Mouse (Mus musculus): ENCODE data around the gene Akap8l. TPM values are rescaled to one million over a fixed set of nuclear protein-coding genes. Genes with fewer than 3 reads are reported as not detected.

The Akap8l gene
- polyA plus RNA-seq, 1 experiment from 2014 or later: 138 TPM

DNA sequence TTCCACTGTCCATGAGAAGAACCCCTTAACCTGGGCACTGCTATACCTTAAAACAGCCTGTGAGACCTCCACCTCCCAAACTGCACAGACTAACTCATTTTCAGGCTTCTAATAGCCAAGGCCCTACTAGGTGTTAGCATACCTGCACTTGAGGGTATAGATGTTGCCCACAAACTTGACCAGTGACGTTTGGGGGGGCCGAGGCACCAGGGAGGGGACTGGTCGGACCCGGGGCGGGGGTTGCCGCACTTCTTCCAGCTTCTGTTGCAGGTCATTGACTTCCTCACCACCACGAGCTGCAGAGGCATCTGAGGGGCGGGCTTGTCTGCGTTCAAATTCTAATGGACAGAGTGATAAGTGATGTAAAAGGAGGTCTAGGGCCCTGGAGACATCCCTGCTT, 5.9 kb upstream of the Akap8l start:
- Histone ChIP-seq H3K4me1 (peaks cover 6% of the 10 kb centered on the region), H3K27me3 (no peaks in the 10 kb centered on the region), H3K9ac (no peak overlapping the region), H3K9me3 (replicated peaks) (no peaks in the 10 kb centered on the region), H3K27ac (no peak overlapping the region), H3K4me3 (no peak overlapping the region), H3K4me2 (replicated peaks) (no peak overlapping the region), H3K36me3 (peaks cover 75% of the 10 kb centered on the region)
- WGBS: 88% methylated on average over 9 of the region's 9 CpGs
- ATAC-seq (ENCODE audit: low FRiP score): no peak

DNA sequence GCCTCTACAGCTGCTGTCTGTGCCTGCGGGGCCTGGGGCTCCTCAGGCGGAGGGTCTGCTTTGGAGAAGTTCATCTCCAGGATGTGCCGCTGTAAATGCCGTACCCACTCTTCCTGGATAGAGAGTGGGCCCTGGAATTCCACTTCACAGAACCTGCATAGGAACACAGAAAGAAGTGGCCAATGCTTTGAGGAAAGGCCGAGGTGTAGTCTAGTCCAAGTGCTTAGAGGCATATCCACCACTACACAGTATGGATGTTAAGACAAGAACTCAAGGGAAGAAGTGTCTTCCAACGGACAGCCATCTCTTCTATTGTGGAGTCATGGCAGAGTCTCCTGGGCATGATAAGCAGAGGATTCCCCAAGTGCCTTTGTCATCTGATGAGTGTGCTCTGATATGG, 4.6 kb upstream of the Akap8l start:
- no peak for ATAC-seq (ENCODE audit: low FRiP score)
- peaks cover 10% of the 10 kb centered on the region for H3K4me1 ChIP-seq
- no peaks in the 10 kb centered on the region for H3K27me3 ChIP-seq
- H3K4me2 ChIP-seq (replicated peaks): no peak overlapping the region
- H3K27ac ChIP-seq: 0 out of 2 replicates have a peak overlapping the region, but pooled peaks have one; percentile 67
- H3K4me3 ChIP-seq: no peak overlapping the region
- peaks cover 63% of the 10 kb centered on the region for H3K36me3 ChIP-seq
- H3K9ac ChIP-seq: no peak overlapping the region
- WGBS: 93% methylated on average over 6 of the region's 6 CpGs
- no peaks in the 10 kb centered on the region for H3K9me3 ChIP-seq (replicated peaks)

DNA sequence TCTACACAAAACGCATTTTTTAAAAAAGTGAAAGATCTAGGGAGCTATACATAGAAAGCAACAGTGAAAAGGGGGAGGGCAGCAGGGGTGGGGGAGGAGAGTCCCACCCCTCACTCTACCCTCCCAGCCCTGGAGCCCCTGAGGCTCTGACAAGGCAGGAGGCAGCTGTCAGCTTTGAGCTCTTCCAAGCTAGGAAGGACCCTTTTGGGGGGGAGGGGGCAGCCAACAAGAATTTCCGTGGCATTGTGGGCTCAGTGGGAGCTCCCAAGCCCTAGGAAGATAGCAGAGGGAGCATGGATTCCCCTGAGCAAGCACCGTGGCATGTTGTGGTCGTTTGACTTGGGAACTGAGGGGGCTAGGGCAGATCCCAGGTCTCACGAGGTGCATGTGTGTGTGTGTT, 3.8 kb upstream of the Akap8l start:
- no peak overlapping the region; the same call in 1 of the 2 replicates for H3K9ac ChIP-seq
- 49% methylated on average over 5 of the region's 5 CpGs for WGBS
- no peaks in the 10 kb centered on the region for H3K9me3 ChIP-seq (replicated peaks)
- no peak for ATAC-seq (ENCODE audit: low FRiP score)
- no peaks in the 10 kb centered on the region for H3K27me3 ChIP-seq
- H3K4me2 ChIP-seq (replicated peaks): no peak overlapping the region
- peaks cover 15% of the 10 kb centered on the region for H3K4me1 ChIP-seq
- H3K36me3 ChIP-seq: peaks cover 54% of the 10 kb centered on the region
- no peak overlapping the region for H3K4me3 ChIP-seq
- peak overlapping the region; percentile 67; the same call in 1 of the 2 replicates for H3K27ac ChIP-seq

- Histone ChIP-seq H3K4me1 (peaks cover 19% of the 10 kb centered on the region), H3K9ac (no peak overlapping the region), H3K4me3 (no peak overlapping the region), H3K27ac (no peak overlapping the region), H3K27me3 (no peaks in the 10 kb centered on the region), H3K4me2 (replicated peaks) (no peak overlapping the region), H3K9me3 (replicated peaks) (no peaks in the 10 kb centered on the region), H3K36me3 (peaks cover 49% of the 10 kb centered on the region)
- 68% methylated on average over 4 of the region's 4 CpGs for WGBS
- no peak for ATAC-seq (ENCODE audit: low FRiP score)
Observed at GRCm38 (mm10) chr17:32353696-32354095, 3.3 kb upstream of the Akap8l start.

DNA sequence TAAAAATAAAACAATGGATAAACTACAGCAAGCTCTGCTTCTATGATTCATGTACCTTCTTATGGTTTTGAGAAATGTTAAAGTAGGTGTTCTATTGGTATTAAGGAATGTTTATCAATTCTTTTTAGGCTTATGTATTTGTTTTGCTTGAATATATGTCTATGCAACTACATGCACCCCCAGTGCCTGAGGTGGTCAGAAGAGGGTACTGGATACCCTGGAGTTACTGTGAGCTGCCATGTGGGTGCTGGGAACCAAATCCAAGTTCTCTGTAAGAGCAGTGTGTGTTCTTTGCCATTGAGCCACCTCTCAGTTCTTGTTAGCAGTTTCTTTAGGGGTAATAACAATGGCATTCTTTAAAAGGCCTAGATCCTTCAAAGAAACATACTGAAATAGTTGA, 1.3 kb upstream of the Akap8l start:
- Histone ChIP-seq H3K36me3 (peaks cover 29% of the 10 kb centered on the region), H3K4me2 (replicated peaks) (no peak overlapping the region), H3K4me1 (peaks cover 26% of the 10 kb centered on the region), H3K9ac (no peak overlapping the region), H3K9me3 (replicated peaks) (no peaks in the 10 kb centered on the region), H3K27me3 (no peaks in the 10 kb centered on the region), H3K4me3 (no peak overlapping the region), H3K27ac (no peak overlapping the region)
- no peak for ATAC-seq (ENCODE audit: low FRiP score)

- no peak overlapping the region for H3K9ac ChIP-seq
- peaks cover 25% of the 10 kb centered on the region for H3K36me3 ChIP-seq
- no peak for ATAC-seq (ENCODE audit: low FRiP score)
- peaks cover 26% of the 10 kb centered on the region for H3K4me1 ChIP-seq
- H3K9me3 ChIP-seq (replicated peaks): no peaks in the 10 kb centered on the region
- no peaks in the 10 kb centered on the region for H3K27me3 ChIP-seq
- peak overlapping the region; percentile 65 for H3K4me2 ChIP-seq (replicated peaks)
- H3K4me3 ChIP-seq: peak overlapping the region; percentile 65; the same call in 1 of the 2 replicates
- WGBS: 71% methylated on average over 3 of the region's 3 CpGs
- no peak overlapping the region for H3K27ac ChIP-seq
Observed at GRCm38 (mm10) chr17:32351269-32351668, 862 bp upstream of the Akap8l start.

DNA sequence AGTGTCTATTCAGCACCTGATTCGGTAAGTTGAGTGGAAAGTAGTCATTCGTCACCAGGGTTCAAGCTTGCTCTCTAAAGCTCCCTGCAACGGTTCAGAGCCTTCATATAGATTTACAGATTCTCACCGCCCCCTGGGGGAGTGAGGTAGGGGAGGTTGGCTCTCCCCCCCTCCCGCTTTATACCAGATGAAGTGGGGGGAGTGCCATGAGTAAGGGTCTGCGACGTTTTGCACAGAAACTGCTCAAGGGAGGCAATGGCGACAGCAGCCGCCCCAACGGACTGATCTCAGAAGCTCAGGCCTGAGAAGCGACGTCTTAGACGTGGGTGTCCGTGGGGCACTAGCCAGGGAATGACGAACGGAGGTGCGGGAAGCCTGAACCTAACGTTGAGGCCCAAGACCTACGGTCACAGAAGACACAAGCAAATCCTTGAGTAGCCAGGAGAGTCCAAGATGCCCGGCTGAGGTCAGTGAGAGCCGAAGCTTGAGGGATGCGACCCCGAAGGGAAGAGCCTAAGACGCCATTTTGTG, 491 bp downstream of the Akap8l start:
- no peaks in the 10 kb centered on the region for H3K9me3 ChIP-seq (replicated peaks)
- peak overlapping the region; percentile 68 for H3K4me2 ChIP-seq (replicated peaks)
- H3K9ac ChIP-seq: peak overlapping the region; percentile 74
- peaks cover 11% of the 10 kb centered on the region for H3K36me3 ChIP-seq
- under 1% methylated on average over 24 of the region's 24 CpGs for WGBS
- H3K4me1 ChIP-seq: peaks cover 26% of the 10 kb centered on the region
- ATAC-seq (ENCODE audit: low FRiP score): peak; percentile 38
- H3K27me3 ChIP-seq: no peaks in the 10 kb centered on the region
- H3K4me3 ChIP-seq: peak overlapping the region; percentile 65
- H3K27ac ChIP-seq: peak overlapping the region; percentile 77

DNA sequence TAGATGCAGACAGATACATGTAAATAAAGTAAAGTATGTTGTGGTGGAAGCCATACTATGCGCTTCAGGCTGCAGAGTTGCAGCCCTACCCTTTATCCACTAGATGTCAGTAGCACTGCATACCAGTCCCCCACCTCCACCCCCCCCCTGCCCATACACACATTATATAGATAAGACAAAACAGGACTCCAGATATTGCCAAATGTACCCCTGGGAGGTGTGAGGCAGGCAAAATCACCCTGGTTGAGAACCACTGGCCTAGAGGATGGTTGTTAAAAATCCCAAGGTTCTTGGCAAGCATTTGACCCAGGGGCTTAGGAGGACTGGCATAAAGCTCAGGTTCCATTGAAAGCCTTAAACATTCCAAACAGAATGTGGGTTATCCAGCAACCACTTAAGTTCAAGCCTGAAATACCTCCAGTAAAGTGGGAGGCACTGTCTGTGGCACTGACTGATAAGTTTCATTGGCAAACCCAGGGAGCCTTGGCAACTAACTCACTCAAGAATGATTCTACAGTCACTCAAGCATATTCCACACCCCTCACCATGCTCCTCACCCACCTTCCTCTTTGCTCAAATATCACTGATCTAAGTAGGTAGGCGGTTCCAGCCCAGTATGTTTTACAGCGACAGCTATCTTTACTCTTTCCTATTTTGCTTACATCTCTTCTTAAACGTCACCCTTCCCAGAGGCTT, 1.2 kb downstream of the Akap8l start:
- H3K9me3 ChIP-seq (replicated peaks): no peaks in the 10 kb centered on the region
- H3K4me2 ChIP-seq (replicated peaks): peak overlapping the region; percentile 68
- H3K27me3 ChIP-seq: no peaks in the 10 kb centered on the region
- H3K9ac ChIP-seq: peak overlapping the region; percentile 74
- H3K4me3 ChIP-seq: peak overlapping the region; percentile 65
- WGBS: 12% methylated on average over 4 of the region's 4 CpGs
- peaks cover 10% of the 10 kb centered on the region for H3K36me3 ChIP-seq
- H3K27ac ChIP-seq: peak overlapping the region; percentile 77; the same call in 1 of the 2 replicates
- peaks cover 21% of the 10 kb centered on the region for H3K4me1 ChIP-seq
- 0 out of 2 replicates have a peak, but pooled peaks have one; percentile 3 for ATAC-seq (ENCODE audit: low FRiP score)

DNA sequence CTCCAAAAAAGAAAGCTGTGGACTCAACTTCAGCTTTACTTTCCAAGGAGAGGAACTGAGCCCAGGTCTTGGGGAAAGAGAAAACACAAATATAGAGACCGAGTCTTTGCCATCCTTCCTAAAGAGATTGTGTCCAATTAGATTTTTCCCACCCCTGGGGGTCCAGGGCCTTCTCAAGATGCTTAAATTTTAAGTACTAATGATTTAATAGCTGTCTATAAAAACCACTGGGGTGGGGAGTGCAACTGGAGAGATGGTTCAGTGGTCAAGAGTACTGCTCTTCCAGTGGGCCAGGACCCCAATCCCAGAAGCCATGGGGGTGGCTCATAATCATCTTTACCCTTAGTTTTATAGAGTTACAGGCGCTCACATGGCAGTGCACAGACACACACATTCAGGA, 2.0 kb downstream of the Akap8l start:
- H3K4me2 ChIP-seq (replicated peaks): 0 out of 2 replicates have a peak overlapping the region, but pooled peaks have one; percentile 68
- WGBS: 86% methylated on average over 2 of the region's 2 CpGs

GRCm38 (mm10) chr17:32341102-32341501, 9.3 kb downstream of the Akap8l start:
- no peak for ATAC-seq (ENCODE audit: low FRiP score)
- 89% methylated on average over 1 of the region's 1 CpGs for WGBS
- no peaks in the 10 kb centered on the region for H3K4me1 ChIP-seq
- H3K4me3 ChIP-seq: no peak overlapping the region
- H3K9me3 ChIP-seq (replicated peaks): no peaks in the 10 kb centered on the region
- no peak overlapping the region for H3K9ac ChIP-seq
- no peak overlapping the region for H3K27ac ChIP-seq
- H3K27me3 ChIP-seq: no peaks in the 10 kb centered on the region
- peaks cover 49% of the 10 kb centered on the region for H3K36me3 ChIP-seq
- H3K4me2 ChIP-seq (replicated peaks): no peak overlapping the region

More for the DNA sequence above, 2.0 kb downstream of the Akap8l start:
- Histone ChIP-seq H3K9me3 (replicated peaks) (no peaks in the 10 kb centered on the region), H3K4me1 (peaks cover 21% of the 10 kb centered on the region), H3K27ac (no peak overlapping the region), H3K9ac (0 out of 2 replicates have a peak overlapping the region, but pooled peaks have one; percentile 0), H3K27me3 (no peaks in the 10 kb centered on the region), H3K36me3 (peaks cover 12% of the 10 kb centered on the region; the same call in 1 of the 2 replicates), H3K4me3 (no peak overlapping the region)
- no peak for ATAC-seq (ENCODE audit: low FRiP score)

DNA sequence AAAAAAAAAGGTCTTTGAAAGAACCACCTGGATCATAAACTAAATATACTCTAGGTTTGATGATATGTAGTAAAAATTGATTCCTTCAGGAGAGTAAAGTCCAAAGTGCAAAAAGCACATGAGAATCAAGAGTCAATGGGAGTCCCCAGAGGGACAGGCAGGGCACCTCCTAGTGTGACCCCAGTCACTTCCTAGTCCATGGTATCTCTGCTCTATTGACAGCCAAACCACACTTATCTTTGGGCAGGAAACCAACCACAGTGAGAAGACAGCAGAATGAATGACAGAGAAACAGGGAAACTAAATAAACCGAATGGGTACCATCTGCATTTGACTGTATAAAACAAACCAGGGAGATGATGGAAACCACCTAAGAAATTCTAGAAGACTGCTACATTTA, 10.3 kb downstream of the Akap8l start:
- H3K4me2 ChIP-seq (replicated peaks): no peak overlapping the region
- no peak overlapping the region for H3K9ac ChIP-seq
- no peaks in the 10 kb centered on the region for H3K4me1 ChIP-seq
- H3K27me3 ChIP-seq: no peaks in the 10 kb centered on the region
- no peaks in the 10 kb centered on the region for H3K9me3 ChIP-seq (replicated peaks)
- ATAC-seq (ENCODE audit: low FRiP score): no peak
- WGBS: 85% methylated on average over 1 of the region's 1 CpGs
- H3K36me3 ChIP-seq: peaks cover 59% of the 10 kb centered on the region
- no peak overlapping the region for H3K27ac ChIP-seq
- no peak overlapping the region for H3K4me3 ChIP-seq

- ATAC-seq (ENCODE audit: low FRiP score): no peak
- WGBS: 87% methylated on average over 2 of the region's 2 CpGs
- peaks cover 77% of the 10 kb centered on the region for H3K36me3 ChIP-seq
Observed at GRCm38 (mm10) chr17:32335869-32336268, 14.5 kb downstream of the Akap8l start.

GRCm38 (mm10) chr17:32334921-32335320, 15.5 kb downstream of the Akap8l start:
- Histone ChIP-seq H3K36me3 (peaks cover 85% of the 10 kb centered on the region), H3K27ac (no peak overlapping the region), H3K4me1 (no peaks in the 10 kb centered on the region), H3K4me2 (replicated peaks) (no peak overlapping the region), H3K9me3 (replicated peaks) (no peaks in the 10 kb centered on the region), H3K27me3 (no peaks in the 10 kb centered on the region), H3K4me3 (no peak overlapping the region), H3K9ac (no peak overlapping the region)
- 96% methylated on average over 12 of the region's 12 CpGs for WGBS
- ATAC-seq (ENCODE audit: low FRiP score): no peak

More at GRCm38 (mm10) chr17:32335869-32336268, 14.5 kb downstream of the Akap8l start:
- no peaks in the 10 kb centered on the region for H3K4me1 ChIP-seq
- no peak overlapping the region for H3K9ac ChIP-seq
- H3K27me3 ChIP-seq: no peaks in the 10 kb centered on the region
- no peaks in the 10 kb centered on the region for H3K9me3 ChIP-seq (replicated peaks)
- no peak overlapping the region for H3K4me3 ChIP-seq
- no peak overlapping the region for H3K27ac ChIP-seq
- H3K4me2 ChIP-seq (replicated peaks): no peak overlapping the region
